In genomic region chr6:124505028-124505427, GRCm38 (mm10) we compare ENCODE assay signal across 16 mouse cellular contexts. TPM values are rescaled to one million over a fixed set of nuclear protein-coding genes. Genes with fewer than 3 reads are reported as not detected.
DNase-seq lines count a peak whose midpoint lies in the region; ATAC-seq and TF ChIP-seq lines count a peak whose summit lies in the region.
"Had no signal": no experiment of that assay in that cellular context is flagged by ENCODE, and none has a peak within 500 bp of the region (broad histone marks: within the 10 kb centered on the region; RNA-seq: fewer than 3 reads in every experiment).

No protein-coding gene starts in this region.

- DNase-seq in layer of hippocampus, adult 11-12 months (ENCODE audit: low spot score): peak; percentile 49
- no peak for DNase-seq in layer of hippocampus, postnatal 36 days
- DNase-seq in CH12.LX (ENCODE audit: extremely low read depth): peak; percentile 38
- no peak for DNase-seq in kidney, adult 2 months
- no peak for DNase-seq in left cerebral cortex, adult 8-10 months (ENCODE audit: low spot score in 2 of 2)
- no peak for DNase-seq in ovary, postnatal 10 days (ENCODE audit: low spot score)
- DNase-seq: adrenal gland, adult 2 months; cerebellum, adult 18-20 months; kidney, adult 9 months had no signal

- no peaks in the 10 kb centered on the region for H3K9me3 ChIP-seq in CH12.LX (replicated peaks; ENCODE audit: low read length)
- H3K9me3 ChIP-seq: hindbrain, embryonic 15.5 days; lung, embryonic 15.5 days had no signal

- TF ChIP-seq EP300 in CH12.LX (IDR thresholded peaks at IDR 0.05; ENCODE audit: low read length): no peak

- H3K36me3 ChIP-seq in CH12.LX (replicated peaks in 1 of 2; ENCODE audit: control insufficient read depth in 1 of 2, insufficient read depth in 1 of 2, low read length in 1 of 2): peaks cover 0 to 5% of the 10 kb centered on the region in 2 experiments
- H3K36me3 ChIP-seq in macrophage (ENCODE audit: inconsistent target): no peaks in the 10 kb centered on the region
- no peaks in the 10 kb centered on the region for H3K36me3 ChIP-seq in kidney, adult 2 months (ENCODE audit: control insufficient read depth, insufficient read depth, low read length)
- H3K36me3 ChIP-seq: hindbrain, embryonic 15.5 days; lung, embryonic 15.5 days had no signal

- H3K27me3 ChIP-seq in CH12.LX (replicated peaks): no peaks in the 10 kb centered on the region
- H3K27me3 ChIP-seq in kidney, adult 2 months (replicated peaks; ENCODE audit: control insufficient read depth, insufficient read depth, low read length): no peaks in the 10 kb centered on the region
- H3K27me3 ChIP-seq: hindbrain, embryonic 15.5 days; lung, embryonic 15.5 days had no signal

- H3K79me2 ChIP-seq in CH12.LX (replicated peaks; ENCODE audit: control insufficient read depth, extremely low read depth, insufficient read depth, poor library complexity, severe bottlenecking): no peaks in the 10 kb centered on the region
- H3K79me2 ChIP-seq in macrophage (ENCODE audit: inconsistent target): no peaks in the 10 kb centered on the region

- no peak for TF ChIP-seq RAD21 in CH12.LX (IDR thresholded peaks at IDR 0.05; ENCODE audit: low read depth, low read length)

- ATAC-seq in granulocyte monocyte progenitor cell, adult 5-6 weeks (replicated peaks; ENCODE audit: poor library complexity, severe bottlenecking): peak; percentile 94
- ATAC-seq: midbrain, embryonic 16.5 days had no signal

- TF ChIP-seq POLR2A in CH12.LX (IDR thresholded peaks at IDR 0.05; ENCODE audit: low read depth, low read length): no peak
- no peak for TF ChIP-seq POLR2A in kidney, adult 2 months (IDR thresholded peaks at IDR 0.05; ENCODE audit: low read depth, low read length)

- H3K4me2 ChIP-seq in CH12.LX (ENCODE audit: insufficient read depth, low read depth, poor library complexity, severe bottlenecking): no peak overlapping the region
- H3K4me2 ChIP-seq: hindbrain, embryonic 15.5 days; lung, embryonic 15.5 days had no signal

- no peak overlapping the region for H3K9ac ChIP-seq in CH12.LX (ENCODE audit: insufficient read depth, low read depth)
- H3K9ac ChIP-seq: hindbrain, embryonic 15.5 days; lung, embryonic 15.5 days had no signal

- peaks cover 0 to 14% of the 10 kb centered on the region in 2 experiments; a peak in 2 of 4 replicates for H3K4me1 ChIP-seq in CH12.LX (ENCODE audit: control insufficient read depth in 1 of 2, insufficient read depth in 2 of 2)
- H3K4me1 ChIP-seq in kidney, adult 2 months (ENCODE audit: control insufficient read depth, insufficient read depth, low read length): no peaks in the 10 kb centered on the region
- H3K4me1 ChIP-seq: hindbrain, embryonic 15.5 days; lung, embryonic 15.5 days had no signal

- dilution Hi-C loops in CH12.LX (cut with MboI; ENCODE audit: extremely low pct_ligation_motif_present, extremely low pct_unique_long_range_greater_than_20kb, low sequenced_read_pairs): no loop called here

- TF ChIP-seq CTCF in CH12.LX (conservative IDR thresholded peaks at IDR 0.05 in 1 of 2, IDR thresholded peaks at IDR 0.05 in 1 of 2; ENCODE audit: low read depth in 2 of 2, low read length in 2 of 2): no peak
- TF ChIP-seq CTCF in kidney, adult 2 months (conservative IDR thresholded peaks at IDR 0.05; ENCODE audit: insufficient read depth, insufficient read length, low read depth, low read length): no peak

- H3K4me3 ChIP-seq in CH12.LX (replicated peaks in 1 of 3; ENCODE audit: low read depth in 2 of 3, low read length in 2 of 3, poor library complexity in 1 of 3) (no peak overlapping the region), macrophage (ENCODE audit: inconsistent target) (no peak overlapping the region)
- H3K4me3 ChIP-seq in kidney, adult 2 months (ENCODE audit: insufficient read depth, low read depth, low read length): no peak overlapping the region
- H3K4me3 ChIP-seq: erythroblast, embryonic 14.5 days; hindbrain, embryonic 15.5 days; lung, embryonic 15.5 days had no signal

- WGBS in macrophage (ENCODE audit: missing documents): 4% methylated on average over 4 of the region's 4 CpGs
- WGBS in kidney, adult 2 months: 51% methylated on average over 4 of the region's 4 CpGs

- H3K27ac ChIP-seq in CH12.LX (ENCODE audit: insufficient read depth, low read depth): no peak overlapping the region
- peak overlapping the region; percentile 13; the same call in 1 of the 2 replicates for H3K27ac ChIP-seq in macrophage
- no peak overlapping the region for H3K27ac ChIP-seq in kidney, adult 2 months (ENCODE audit: insufficient read depth, low read depth, low read length)
- H3K27ac ChIP-seq: hindbrain, embryonic 15.5 days; lung, embryonic 15.5 days; stomach, postnatal 0 days had no signal

- in situ Hi-C loops in CH12.LX (cut with MboI; ENCODE audit: low pct_ligation_motif_present, low pct_unique_long_range_greater_than_20kb, low sequenced_read_pairs): no loop called here

TF ChIP-seq in CH12.LX, 34 proteins besides CTCF, POLR2A, EP300 and RAD21 (continues in another document):
- no peak for TF ChIP-seq MAX (IDR thresholded peaks at IDR 0.05; ENCODE audit: low read length)
- no peak for TF ChIP-seq MYC (IDR thresholded peaks at IDR 0.05; ENCODE audit: low read depth, low read length)
- TF ChIP-seq RCOR1 (conservative IDR thresholded peaks at IDR 0.05; ENCODE audit: low read depth, low read length): no peak
- no peak for TF ChIP-seq JUND (conservative IDR thresholded peaks at IDR 0.05; ENCODE audit: low read depth, low read length)
- no peak for TF ChIP-seq IRF4 (IDR thresholded peaks at IDR 0.05; ENCODE audit: low read depth, low read length)
- TF ChIP-seq NELFE (IDR thresholded peaks at IDR 0.05; ENCODE audit: low read depth, low read length): no peak
- TF ChIP-seq MAZ (IDR thresholded peaks at IDR 0.05; ENCODE audit: low read depth, low read length): no peak

RNA-seq across cellular contexts. Expression of gene C1ra, which starts 7.2 kb away (rescaled TPM):
- total RNA-seq in layer of hippocampus, postnatal 36 days (2021): under 1 TPM; 0.51 to 0.72 TPM
- total RNA-seq in CH12.LX (2012; rRNA removed): 8.4 and 9.9 TPM in 2 replicates
- total RNA-seq in CH12.LX (2014; rRNA removed): 19.8 and 20.1 TPM in 2 replicates
- polyA plus RNA-seq in CH12.LX (2012; ENCODE audit: insufficient read length, low read depth): 21.9 TPM in 2 replicates
- total RNA-seq in granulocyte monocyte progenitor cell, adult 5-6 weeks (2014; fragmentation: Nextera tagmentation): 3.5 and 7.7 TPM in 2 replicates
- total RNA-seq in granulocyte monocyte progenitor cell, adult 5-6 weeks (2017): 4.9 and 5.5 TPM in 2 replicates
- 10 to 100 TPM in 1 of 26 experiments, 1 to 10 TPM in 19, under 1 TPM in 4, not detected in 2; 0.46 to 16.2 (median 1.4) TPM for total RNA-seq in macrophage (2018; cell fraction: chromatin; rRNA removed)
- 10 to 100 TPM in 6 of 26 experiments, 1 to 10 TPM in 20; 2.2 to 12.5 (median 5.3) TPM for total RNA-seq in macrophage (2018; cell fraction: cytosol; rRNA removed)
- total RNA-seq in macrophage (2018; cell fraction: nucleus; rRNA removed): 10 to 100 TPM in 13 of 26 experiments, 1 to 10 TPM in 13; 2.2 to 20.5 (median 9.9) TPM
- 3.5 to 6.5 TPM (median 4.8 TPM) in 3 replicates for polyA plus RNA-seq in macrophage (2018)
- 24.8 and 26.5 TPM in 2 replicates for polyA plus RNA-seq in kidney, adult 2 months (2012; rRNA removed)
- 1 to 10 TPM; 1.7 to 2.2 (median 1.9) TPM for total RNA-seq in left cerebral cortex, adult 8-10 months (2022)

RNA-seq across cellular contexts. Expression of gene C1rl, which starts 12.1 kb away (rescaled TPM):
- under 1 TPM; 0.13 to 0.15 TPM for total RNA-seq in layer of hippocampus, postnatal 36 days (2021)
- 0.38 and 0.59 TPM in 2 replicates for total RNA-seq in CH12.LX (2012; rRNA removed)
- total RNA-seq in CH12.LX (2014; rRNA removed): 1.0 and 1.2 TPM in 2 replicates
- 2.1 and 2.4 TPM in 2 replicates for polyA plus RNA-seq in CH12.LX (2012; ENCODE audit: insufficient read length, low read depth)
- total RNA-seq in granulocyte monocyte progenitor cell, adult 5-6 weeks (2014; fragmentation: Nextera tagmentation): 6.8 and 7.0 TPM in 2 replicates
- 5.9 and 8.6 TPM in 2 replicates for total RNA-seq in granulocyte monocyte progenitor cell, adult 5-6 weeks (2017)
- total RNA-seq in macrophage (2018; cell fraction: chromatin; rRNA removed): 1 to 10 TPM in 16 of 26 experiments, under 1 TPM in 9, not detected in 1; 0.21 to 6.1 (median 1.7) TPM
- 10 to 100 TPM in 7 of 26 experiments, 1 to 10 TPM in 19; 2.2 to 14.2 (median 5.8) TPM for total RNA-seq in macrophage (2018; cell fraction: cytosol; rRNA removed)
- 10 to 100 TPM in 6 of 26 experiments, 1 to 10 TPM in 19, under 1 TPM in 1; 0.99 to 15.8 (median 4.8) TPM for total RNA-seq in macrophage (2018; cell fraction: nucleus; rRNA removed)
- polyA plus RNA-seq in macrophage (2018): 2.9 to 4.9 TPM (median 3.0 TPM) in 3 replicates
- polyA plus RNA-seq in kidney, adult 2 months (2012; rRNA removed): 14.2 and 14.3 TPM in 2 replicates
- total RNA-seq in left cerebral cortex, adult 8-10 months (2022): under 1 TPM; 0.19 to 0.49 (median 0.45) TPM
- polyA plus RNA-seq: erythroblast, embryonic 14.5 days had no signal

RNA-seq across cellular contexts. Expression of gene C1s1, which starts 37.1 kb away (rescaled TPM):
- 1 to 10 TPM in 1 of 2 experiments, under 1 TPM in 1; 0.62 to 1.5 TPM for total RNA-seq in layer of hippocampus, postnatal 36 days (2021)
- total RNA-seq in CH12.LX (2012; rRNA removed) (0.55 and 0.80 TPM in 2 replicates), CH12.LX (2014; rRNA removed) (1.3 and 1.8 TPM in 2 replicates)
- polyA plus RNA-seq in CH12.LX (2012; ENCODE audit: insufficient read length, low read depth) (2.4 and 4.8 TPM in 2 replicates), macrophage (2018) (not detected in 3 replicates)
- total RNA-seq in granulocyte monocyte progenitor cell, adult 5-6 weeks (2014; fragmentation: Nextera tagmentation): not detected in 2 replicates
- total RNA-seq in granulocyte monocyte progenitor cell, adult 5-6 weeks (2017): 0.13 TPM in 1 of 2 replicates, not detected in the other
- 1 to 10 TPM in 2 of 26 experiments, under 1 TPM in 9, not detected in 15; 0.25 to 6.3 (median 0.53) TPM for total RNA-seq in macrophage (2018; cell fraction: chromatin; rRNA removed)
- total RNA-seq in macrophage (2018; cell fraction: cytosol; rRNA removed): under 1 TPM in 13 of 26 experiments, not detected in 13; 0.04 to 0.47 (median 0.14) TPM
- total RNA-seq in macrophage (2018; cell fraction: nucleus; rRNA removed): 1 to 10 TPM in 2 of 26 experiments, under 1 TPM in 11, not detected in 13; 0.23 to 2.3 (median 0.43) TPM
- 34.0 and 38.1 TPM in 2 replicates for polyA plus RNA-seq in kidney, adult 2 months (2012; rRNA removed)
- 1 to 10 TPM in 3 of 4 experiments, under 1 TPM in 1; 0.93 to 3.0 (median 1.2) TPM for total RNA-seq in left cerebral cortex, adult 8-10 months (2022)
- polyA plus RNA-seq: erythroblast, embryonic 14.5 days had no signal

RNA-seq across cellular contexts. Expression of gene Clstn3, which starts 40.4 kb away (rescaled TPM):
- 100 to 1,000 TPM; 255 to 264 TPM for total RNA-seq in layer of hippocampus, postnatal 36 days (2021)
- total RNA-seq in CH12.LX (2012; rRNA removed) (17.2 and 17.7 TPM in 2 replicates), CH12.LX (2014; rRNA removed) (20.4 and 21.4 TPM in 2 replicates)
- polyA plus RNA-seq in CH12.LX (2012; ENCODE audit: insufficient read length, low read depth) (126 and 130 TPM in 2 replicates), macrophage (2018) (0.08 to 0.34 TPM in 2 of 3 replicates, not detected in the other)
- 7.5 and 17.8 TPM in 2 replicates for total RNA-seq in granulocyte monocyte progenitor cell, adult 5-6 weeks (2014; fragmentation: Nextera tagmentation)
- total RNA-seq in granulocyte monocyte progenitor cell, adult 5-6 weeks (2017): 8.6 and 11.6 TPM in 2 replicates
- total RNA-seq in macrophage (2018; cell fraction: chromatin; rRNA removed): not detected
- under 1 TPM in 19 of 26 experiments, not detected in 7; 0.05 to 0.60 (median 0.26) TPM for total RNA-seq in macrophage (2018; cell fraction: cytosol; rRNA removed)
- under 1 TPM in 1 of 26 experiments, not detected in 25; 0.21 TPM for total RNA-seq in macrophage (2018; cell fraction: nucleus; rRNA removed)
- polyA plus RNA-seq in kidney, adult 2 months (2012; rRNA removed): 12.6 and 15.5 TPM in 2 replicates
- total RNA-seq in left cerebral cortex, adult 8-10 months (2022): 100 to 1,000 TPM; 331 to 359 (median 336) TPM

Comparison
In these comparisons a context has a peak if more than half of its experiments do, and no peak if none do; other contexts are left out.
1. DNase-seq: peak in layer of hippocampus, adult 11-12 months (single experiment) and CH12.LX (single experiment); none in layer of hippocampus, postnatal 36 days (0 of 2), kidney, adult 2 months (single experiment), left cerebral cortex, adult 8-10 months (0 of 2) and ovary, postnatal 10 days (single experiment).